Mouse (Mus musculus): ENCODE data around the gene Csnk1g2.

DNA sequence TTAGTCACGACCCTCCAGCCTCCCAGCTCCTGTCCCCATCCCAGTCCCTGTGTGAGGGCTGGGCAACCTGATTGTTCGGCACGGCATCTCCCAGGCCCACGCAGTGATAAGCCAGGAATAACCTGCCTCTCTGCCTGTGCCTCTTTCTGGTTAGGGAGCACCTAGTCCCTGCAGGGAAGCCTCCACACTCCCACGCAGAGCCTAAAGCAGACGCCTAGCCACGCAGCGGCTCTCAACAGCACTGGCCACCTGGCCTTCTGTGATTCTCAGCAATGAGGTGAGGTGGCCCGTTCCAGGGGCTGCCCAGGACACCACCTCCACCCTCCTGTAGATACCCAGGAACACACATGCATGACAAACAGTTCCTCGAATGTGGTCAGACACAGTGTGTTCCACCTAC, 27.8 kb downstream of the Csnk1g2 start:
- no peak for TF ChIP-seq CTCF (IDR thresholded peaks at IDR 0.05; ENCODE audit: control insufficient read depth, insufficient read depth, low read length)
- no peak for TF ChIP-seq POLR2A (IDR thresholded peaks at IDR 0.05; ENCODE audit: borderline replicate concordance, control insufficient read depth, low read depth, low read length)

All from bone marrow, adult 2 months (tissue).